Mouse (Mus musculus): ENCODE results near the gene Banp.

Banp gene

DNA sequence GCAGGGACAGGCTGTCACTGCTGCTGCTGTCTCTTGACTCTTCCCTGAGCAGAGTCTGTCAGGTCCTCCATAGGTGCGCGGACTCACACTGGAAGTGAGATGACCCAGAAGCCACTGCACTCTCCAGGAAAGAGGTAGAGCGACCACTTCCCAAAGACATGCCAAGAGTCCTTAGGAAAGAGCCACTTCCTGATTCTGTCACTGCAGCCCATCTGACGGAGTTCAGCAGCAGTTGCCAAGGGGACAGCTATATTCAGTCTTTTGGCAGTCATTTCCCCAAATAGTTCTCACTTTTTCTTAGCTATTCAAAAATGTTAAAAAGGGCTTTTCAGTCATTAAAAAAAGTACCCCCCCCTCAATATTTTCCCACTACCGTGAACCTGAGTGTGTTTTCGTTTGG is 72.7 kb downstream of the Banp start:
- DNase-seq = peak; percentile 35

DNA sequence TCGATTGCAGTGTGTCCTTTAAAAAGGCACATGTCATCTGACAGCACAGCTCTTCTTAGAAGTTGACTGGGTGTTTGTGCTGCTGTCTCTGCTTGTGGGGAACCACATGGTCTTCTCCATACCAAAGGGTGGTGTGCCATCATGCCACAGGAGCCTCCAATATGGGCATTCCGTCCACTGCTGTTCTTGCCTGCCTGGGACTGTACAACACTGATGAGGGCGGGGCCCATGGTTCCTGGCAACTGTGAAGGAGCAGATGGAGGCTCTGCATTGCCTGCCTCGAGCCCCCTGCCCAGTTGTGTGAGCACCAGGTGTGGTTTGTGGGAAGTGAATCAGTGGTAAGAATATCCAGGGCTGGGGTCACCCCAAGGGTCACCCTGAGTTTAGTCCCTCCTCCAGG is 73.2 kb downstream of the Banp start:
- no peak for DNase-seq

DNA sequence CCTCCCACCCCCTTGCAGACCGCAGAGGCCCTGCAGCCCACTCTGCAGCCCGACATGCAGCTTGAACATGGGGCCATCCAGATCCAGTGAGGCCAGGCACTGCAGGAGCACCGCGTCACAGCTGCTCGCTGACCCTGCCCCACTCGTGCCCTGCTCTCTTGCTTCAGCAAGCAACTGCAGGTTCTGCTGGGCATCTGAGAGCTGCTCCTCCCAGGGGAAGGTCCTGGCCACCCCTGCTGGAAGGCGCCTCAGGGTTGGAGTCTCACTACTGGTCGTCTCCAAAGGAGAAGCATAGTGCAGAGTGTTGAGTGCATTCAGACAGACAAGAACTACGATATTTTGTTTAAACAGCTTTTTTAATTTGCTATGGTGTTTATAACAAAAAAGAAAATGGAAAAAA is 76.0 kb downstream of the Banp start:
- DNase-seq = no peak

DNA sequence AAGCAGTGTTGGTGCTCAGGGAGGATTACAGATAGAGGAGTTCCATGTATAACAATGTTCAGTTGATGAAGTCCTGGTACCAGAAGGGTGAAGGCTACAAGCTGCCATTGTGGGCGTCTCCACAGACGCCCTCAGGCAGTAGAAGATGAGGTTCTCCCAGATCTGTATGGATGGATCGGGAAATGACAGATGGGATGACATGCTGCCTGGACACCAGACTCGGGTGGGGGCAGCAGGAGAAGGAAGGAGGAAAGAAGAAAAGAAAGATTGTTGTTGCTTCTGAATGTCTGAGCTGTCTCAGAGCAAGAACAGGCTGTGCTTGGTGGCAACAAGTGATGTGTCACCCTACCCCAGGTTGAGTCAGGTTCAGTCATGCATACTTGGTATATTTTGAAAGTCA is 78.6 kb downstream of the Banp start:
- no peak for DNase-seq

DNA sequence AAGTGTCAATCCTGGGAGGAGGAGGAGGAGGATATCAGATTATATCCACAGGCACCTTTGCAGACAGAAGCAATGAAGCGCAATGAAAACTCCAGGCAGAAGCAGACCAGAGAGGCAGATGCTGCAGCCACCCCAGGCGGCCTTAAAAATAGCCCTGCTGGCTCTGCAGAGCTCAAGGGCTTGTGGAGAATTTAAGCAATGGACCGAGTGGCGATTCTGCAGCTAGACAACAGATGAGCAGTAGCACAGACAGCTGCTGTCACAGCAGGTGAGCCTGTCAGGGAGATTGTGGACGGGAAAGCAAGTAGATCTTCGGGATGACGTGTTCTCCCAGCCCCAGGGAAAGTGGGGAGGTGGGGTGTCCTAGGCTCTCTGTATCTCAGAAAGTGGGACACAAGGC is 81.4 kb downstream of the Banp start:
- no peak for DNase-seq

DNA sequence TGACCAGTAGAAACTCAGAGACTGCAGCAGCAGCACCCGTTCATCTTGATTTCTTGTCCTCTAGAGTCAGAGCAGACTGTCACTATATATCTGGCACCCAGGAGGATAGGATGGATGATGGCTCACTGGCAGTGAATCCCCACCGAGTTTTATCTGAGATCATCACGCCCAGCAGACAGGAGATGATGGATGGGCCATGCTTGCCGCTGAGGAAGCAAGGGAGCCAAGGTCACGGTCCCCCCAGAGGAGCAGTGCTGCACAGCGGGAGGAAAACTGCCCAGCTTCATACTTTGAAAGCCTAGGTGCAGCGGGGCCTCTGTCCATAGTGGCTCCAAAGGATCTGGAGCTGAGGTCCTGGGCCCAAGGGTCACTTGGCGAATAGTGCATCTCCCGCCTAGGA is 83.2 kb downstream of the Banp start:
- DNase-seq = no peak

DNA sequence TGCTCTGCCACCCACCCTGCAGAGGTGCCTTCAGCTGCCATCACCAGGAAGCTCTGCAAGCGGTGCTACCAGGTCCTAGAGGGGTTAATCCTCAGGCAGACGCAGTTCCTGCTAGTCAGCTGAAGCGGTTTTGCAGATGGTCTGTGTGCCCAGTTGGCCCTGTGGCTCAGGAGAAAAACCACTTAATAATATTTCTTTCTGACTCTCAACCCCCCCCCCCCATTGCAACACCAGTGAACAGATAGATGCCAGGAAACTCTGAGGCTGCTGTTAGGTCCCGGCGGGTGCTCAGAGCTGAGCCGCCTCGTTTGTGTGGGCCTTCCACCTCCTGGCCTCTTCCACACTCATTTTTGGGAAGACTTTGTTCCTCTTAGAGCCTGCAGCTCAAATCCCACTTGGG is 86.0 kb downstream of the Banp start:
- DNase-seq = no peak

DNA sequence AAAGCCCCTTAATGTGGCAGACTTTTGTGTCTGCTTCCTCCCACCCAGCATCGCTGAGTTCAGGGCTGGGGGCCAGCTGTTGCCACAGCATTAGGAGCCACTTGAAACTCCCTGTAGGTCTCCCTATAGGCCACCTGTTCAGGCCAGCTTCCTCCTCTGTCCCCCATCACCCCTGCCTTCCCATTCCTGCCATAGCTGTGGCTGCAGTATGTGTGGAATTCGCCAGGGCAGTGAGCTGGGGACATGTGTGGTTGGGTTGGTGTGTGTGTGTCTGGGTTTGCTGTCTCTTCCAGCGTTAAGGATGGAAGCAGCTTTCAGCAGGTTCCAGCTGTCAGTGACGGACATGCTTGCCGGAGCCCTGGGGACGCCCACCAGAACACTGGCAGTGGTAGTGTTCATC is 86.8 kb downstream of the Banp start:
- no peak for DNase-seq

DNA sequence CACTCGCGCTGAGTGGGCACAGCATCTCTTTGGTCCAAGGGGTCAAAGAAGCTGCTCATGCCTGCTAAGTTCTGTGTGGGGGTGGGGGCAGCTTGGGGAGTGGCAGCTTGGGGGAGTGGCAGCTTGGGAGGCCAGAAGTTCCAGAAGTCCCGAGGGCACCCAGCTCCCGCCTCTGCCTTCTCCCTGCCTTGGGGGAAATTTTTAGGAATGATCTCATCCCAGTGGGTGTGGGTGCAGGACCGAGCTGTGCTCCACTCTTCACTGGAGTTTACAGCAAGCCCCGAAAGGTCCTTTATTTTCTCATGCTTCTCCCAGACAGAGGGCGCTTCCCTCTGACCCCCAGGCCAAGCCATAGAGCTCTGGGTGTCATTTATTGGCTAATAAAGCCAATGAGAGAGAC is 87.7 kb downstream of the Banp start:
- DNase-seq = no peak

DNA sequence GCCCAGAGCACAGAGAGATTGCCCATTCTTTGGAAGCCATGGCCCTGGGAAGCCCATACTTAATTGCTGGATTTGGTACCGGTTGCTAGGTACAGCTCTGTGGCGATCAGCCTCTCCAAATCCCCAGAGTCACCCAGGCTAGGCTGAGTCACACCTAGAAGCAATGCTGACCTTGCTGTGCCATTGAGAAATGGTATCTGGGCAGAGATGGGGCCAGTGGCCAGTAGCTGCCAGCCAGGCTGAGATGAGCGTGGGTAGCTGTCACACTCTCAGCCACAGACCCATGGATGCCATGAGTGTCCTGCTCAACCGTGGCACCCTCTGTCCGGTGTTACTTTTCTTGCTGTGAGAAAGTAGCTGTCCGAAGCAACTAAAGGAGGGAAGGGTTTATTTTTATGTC is 88.5 kb downstream of the Banp start:
- DNase-seq = no peak

DNA sequence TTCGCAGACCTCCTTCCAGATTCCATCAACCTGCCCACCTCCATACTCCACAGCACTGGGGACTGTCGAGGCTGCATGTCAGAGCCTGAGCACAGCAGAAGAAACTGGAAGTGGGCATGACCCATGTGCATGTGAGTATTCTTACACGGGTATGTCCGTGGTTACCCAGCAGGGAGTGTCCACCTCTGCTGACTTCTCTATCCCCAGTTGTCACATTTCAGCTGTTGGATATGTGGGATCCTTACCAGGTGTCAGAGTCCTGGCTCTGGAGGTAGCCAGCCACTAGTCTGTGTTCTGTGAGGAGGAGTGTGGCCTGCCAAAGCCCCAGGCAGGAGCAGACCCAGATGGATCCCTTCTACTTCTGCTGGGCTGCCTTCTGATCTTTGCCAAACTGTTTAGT is 89.9 kb downstream of the Banp start:
- no peak for DNase-seq

DNA sequence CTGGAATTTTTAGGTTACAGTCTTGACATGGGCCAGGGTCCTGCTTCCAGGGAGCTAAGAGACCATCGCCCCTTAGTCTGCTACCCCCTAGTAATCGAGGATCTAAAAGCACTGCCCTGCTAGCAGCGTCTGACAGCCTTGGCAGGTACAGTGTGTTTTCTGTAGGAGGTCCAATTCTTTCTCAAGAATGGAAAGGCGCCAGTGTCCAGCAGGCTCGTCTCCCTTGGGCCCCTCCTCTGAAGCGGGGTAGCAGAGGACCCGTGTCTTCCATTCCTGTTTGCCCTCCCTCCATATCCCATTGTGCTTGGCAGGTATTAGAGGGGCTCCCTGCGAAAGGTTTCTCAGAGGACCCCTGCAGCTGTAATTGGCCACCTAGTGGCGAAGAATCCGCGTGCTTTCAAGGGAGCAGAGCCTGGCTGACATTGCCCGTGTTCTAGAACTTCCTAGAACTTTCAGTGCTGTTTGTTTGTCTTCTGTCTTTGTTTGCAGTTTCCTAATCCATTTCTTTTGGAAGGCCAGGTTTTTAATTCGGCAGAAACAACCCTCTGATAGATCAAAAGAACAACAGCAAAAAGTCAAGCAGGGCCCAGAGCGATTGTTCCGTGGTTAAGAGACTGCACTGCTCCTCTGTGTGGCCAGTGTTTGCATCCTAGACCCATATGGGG is 97.8 kb downstream of the Banp start:
- peak; percentile 21 for DNase-seq

DNA sequence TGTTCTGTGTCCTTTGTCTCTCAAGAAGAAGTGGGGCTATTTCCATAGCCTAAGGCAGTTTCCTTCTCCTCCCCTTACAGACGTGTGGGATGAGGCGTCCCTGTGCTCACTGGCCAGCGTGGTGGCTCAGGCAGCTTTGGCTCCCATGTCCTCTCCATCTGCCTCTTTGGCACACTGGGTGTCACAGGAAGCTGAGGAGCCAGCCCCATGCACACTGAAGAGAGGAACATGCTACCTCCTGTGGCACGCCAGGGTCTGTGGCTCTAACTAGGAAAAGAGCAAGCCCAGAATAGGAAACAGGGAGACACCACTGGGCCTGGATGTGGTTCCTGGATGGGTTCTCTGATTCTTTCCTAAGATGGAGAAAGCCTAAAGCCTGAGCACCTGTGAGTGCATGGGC is 99.7 kb downstream of the Banp start:
- DNase-seq = no peak

DNA sequence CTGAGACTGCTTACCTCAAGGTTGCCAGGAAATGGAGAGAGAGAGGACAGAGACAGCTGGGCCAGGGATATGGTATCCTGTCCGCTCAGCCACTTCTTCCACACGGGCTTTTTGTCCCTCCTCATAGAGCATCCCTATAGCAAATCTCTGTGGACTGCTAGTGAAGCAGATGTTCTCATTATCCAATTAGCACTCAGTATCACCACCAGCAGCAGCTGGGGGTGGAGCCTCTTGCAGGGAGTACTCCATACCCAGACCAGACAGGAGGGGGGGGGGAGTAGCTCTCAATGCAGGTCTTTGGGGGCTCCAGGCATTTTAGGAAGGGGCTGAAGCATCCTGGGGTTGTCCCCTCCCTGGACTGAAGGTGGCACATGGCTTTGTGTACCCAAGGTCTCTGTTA is 100.4 kb downstream of the Banp start:
- no peak for DNase-seq

DNA sequence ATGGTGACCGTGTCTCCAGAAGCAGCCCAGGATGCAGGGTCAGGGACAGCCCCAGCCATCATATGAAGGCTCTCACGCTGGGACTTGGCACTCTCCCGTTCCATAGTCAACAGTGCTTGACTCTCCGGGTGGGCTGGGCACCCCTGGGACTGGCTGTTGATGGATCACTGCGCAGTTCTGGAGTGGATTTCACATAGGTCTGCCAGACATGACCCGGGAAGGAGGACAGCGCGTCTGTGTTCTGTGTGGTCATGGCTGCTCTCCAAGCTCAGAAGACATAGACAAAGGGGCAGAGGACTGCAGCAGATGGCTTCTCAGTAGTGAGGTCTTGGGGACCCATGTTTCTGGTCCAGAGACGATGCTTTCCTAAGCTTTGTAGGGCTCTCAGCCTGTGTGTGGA is 101.1 kb downstream of the Banp start:
- no peak for DNase-seq

DNA sequence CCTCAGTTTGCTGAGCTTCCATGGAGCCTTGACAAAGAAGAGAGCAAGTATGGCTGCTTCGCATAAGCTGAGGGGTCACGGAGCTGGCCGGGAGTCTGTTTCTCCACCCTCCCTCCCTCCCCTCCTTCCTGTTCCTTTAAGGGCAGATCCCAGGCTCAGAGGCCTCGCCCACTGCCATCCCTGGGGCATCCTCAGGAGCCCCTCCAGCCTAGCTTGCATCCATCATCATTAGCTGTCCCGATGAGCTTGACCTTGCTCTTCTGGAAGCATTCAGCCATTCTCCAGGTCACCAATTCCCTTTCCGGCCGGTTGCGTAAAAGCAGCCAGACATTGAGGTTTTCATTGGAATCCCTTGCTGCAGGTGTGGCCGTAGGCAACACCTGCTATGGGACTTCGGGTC is 105.8 kb downstream of the Banp start:
- DNase-seq = no peak

DNA sequence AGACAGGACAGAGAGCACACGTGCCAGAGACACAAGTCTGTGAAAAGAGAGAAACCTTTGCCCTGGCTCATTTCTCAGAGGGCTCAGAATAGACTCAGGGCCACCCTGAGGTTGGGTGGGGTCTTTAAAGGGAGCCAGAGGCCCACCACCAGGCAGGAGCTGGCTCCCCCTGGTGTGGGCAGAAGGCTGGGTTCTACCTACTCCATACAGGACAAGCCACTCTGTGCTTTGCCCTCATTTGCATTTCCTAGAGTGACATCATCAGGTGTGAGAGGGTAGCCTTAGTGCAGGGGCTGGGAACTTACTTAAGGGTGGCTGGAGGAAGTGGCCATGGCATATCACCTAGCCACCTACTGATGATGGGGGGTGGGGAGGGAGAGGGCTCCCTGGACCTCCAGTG is 106.6 kb downstream of the Banp start:
- DNase-seq = no peak

DNA sequence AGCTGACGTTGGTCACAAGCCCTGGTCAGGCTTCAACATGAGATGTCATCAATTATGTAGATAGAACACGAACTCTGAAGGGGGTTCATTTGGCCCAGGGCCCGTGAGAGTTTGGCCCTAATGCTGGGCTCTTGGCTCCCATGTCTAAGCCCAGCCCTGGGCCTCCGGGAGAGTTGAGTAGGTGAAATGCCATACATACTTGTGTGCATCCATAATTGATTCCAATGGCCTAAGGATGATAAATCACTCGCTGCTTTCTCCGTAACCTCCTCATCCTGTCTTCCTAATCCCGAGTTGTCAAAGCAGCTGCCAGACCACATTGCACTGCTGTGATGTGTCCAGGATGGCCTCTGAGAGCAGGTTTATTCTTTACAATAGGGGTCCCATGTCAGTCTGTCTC is 107.3 kb downstream of the Banp start:
- DNase-seq = no peak

DNA sequence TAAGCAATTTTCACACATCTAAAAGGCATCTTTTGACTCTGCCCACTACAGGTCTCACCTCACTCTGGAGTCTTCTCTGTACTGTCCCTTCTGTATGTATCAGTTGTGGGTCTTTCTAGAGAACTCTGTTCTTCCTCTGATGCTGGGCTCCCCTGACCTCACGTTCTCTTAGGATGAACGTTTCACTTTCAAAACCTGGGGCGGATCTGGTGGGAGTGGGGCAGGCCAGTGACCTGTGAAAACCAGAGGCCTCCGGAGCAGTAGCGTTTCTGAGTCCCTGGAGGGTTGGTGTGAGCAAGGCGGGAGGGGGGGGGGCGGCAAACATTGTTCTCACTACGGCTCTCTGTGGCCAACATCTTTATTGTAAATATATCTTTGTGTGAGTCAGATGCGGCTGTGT is 109.0 kb downstream of the Banp start:
- no peak for DNase-seq

DNA sequence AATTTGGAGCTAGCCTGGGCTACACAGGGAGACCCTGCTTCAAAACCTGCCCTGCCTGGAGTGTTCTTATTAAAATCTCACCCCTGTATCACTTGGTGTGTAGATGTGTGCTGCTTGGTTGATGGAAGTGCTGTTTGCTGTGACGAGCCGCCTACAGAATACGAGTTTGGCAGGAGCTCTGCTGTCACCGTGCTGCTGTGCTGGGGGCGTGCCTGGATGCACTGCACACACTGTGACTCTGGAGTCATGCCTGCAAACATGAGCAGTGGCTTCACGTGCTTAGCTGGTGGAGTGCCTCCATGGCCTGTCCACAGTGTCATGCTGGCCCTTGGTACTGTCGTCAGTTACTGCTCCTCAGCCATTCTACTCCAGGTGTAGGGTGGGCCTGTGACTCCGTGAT is 109.4 kb downstream of the Banp start:
- DNase-seq = no peak

DNA sequence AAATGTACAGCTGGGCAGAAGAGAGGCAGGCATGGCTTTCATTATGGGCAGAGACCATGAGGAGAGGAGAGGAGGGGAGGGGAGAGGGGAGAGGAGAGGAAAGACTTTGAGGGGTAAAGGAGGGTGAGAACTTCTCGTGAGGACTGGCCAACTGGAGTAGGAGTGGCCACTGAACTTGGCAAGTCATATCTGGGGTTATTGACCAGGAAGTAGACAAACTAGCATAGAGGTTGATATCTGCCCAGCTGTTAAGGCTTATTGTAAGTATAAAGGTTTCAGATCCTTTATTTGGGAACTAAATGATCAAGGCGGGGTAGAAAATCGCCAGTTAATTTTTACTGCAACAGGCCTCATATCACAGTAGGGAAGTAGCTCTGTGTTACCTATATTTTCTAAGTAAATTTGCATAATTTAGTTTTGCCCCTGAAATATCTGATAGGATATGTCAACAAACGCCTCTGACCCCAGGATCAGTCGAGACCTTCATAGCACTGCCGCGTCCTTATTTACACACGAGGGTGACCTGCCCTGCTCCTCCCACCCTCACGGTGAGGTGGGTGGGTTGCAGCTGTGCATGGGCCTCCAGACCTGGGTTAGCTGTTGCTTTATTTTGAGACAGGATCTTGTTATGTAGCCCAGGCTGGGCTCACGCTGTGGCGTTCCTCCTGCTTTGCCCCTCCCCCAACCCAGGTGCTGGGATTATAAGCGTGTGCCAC is 113.1 kb downstream of the Banp start:
- DNase-seq = no peak

DNA sequence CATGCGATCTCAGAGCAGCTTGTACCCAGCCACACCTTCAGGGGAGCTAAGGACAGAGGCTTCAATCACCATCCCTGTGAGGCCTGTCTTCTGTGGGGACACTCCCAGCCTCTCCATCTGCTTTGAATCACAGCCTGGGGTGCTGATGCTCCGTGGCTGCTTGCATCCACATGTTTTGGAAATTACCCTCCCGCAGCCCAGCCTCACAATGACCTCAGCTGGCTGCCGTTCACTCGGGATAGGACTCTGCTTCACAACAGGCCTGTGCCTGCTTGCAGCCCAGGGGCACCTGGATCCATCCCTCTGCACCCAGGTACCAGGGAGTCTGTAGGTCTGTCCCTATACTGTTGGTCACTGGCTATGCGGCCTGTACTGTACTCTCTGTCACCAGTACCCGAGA is 114.8 kb downstream of the Banp start:
- DNase-seq = no peak

DNA sequence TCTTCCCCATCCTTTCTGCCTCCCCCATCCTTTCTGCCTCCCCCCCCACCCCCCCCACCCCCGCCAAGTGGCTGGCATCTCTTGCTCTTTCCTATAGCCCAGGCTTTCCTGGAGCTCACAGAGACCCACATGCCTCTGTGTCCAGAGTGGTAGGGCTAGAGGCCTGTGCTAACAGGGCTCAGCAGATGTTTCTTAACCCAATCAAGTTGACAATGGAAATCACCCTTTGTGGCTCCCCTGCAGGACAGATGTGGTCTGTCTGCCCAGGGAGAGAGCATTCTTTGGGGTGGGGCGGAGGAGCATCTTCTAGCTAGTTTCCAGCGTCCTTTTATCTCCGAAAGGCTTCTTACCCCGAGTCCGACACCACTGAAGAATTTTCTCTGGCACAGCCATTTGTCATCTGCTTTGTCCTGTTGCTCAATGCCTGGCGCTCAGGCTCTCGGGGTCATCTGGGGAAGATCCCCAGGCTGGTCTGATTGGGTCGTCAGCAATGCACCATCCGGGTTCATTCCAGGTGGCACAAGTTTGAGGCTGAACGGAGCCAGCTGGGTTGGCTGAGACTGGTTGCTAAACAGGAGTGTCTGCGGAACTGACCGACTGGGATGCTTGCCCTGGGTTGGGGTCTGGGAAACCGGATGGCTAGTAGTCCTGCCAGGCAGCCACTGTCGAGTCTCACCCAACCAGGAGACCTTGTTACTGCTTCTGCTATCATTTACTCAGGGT is 118.4 kb downstream of the Banp start:
- DNase-seq = peak; percentile 7

DNA sequence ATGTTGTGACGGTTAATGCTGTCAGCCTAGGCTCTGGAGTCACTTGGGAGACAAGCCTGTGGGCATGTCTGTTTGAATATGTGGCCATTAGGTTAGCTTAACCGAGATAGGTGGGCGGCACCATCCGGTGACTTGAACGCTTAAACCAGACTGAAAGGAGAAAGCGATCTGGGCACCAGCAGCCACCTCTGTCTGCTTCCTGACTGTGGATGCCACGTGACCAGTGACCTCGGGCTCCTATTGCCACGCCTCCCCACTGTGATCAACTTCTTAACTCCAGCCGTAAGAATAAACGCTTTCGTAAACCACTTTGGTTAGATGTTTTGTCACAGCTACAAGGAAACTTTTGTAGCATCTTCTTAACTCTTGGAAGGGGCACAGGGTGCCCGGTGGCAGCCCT is 119.1 kb downstream of the Banp start:
- DNase-seq = no peak
